Mouse (Mus musculus) naive thymus-derived CD4-positive, alpha-beta T cell, adult 2 months (primary cell): ENCODE measurements at regions not wholly inside any gene's neighbourhood (a gene's known extent, or its start where the extent isn't known, plus 50 kb on each side); places are given as distances from the start of the nearest gene placed in this dataset.

Experiments used
- DNase-seq: peaks from one replicate; pipeline ENCODE4 v3.0.0-alpha.2; 2011; ENCODE audit warnings: low read depth

- DNase-seq, result no peak
Observed at GRCm38 (mm10) chr14:102403397-102404115, 578.9 kb downstream of the Kctd12 start.

DNA sequence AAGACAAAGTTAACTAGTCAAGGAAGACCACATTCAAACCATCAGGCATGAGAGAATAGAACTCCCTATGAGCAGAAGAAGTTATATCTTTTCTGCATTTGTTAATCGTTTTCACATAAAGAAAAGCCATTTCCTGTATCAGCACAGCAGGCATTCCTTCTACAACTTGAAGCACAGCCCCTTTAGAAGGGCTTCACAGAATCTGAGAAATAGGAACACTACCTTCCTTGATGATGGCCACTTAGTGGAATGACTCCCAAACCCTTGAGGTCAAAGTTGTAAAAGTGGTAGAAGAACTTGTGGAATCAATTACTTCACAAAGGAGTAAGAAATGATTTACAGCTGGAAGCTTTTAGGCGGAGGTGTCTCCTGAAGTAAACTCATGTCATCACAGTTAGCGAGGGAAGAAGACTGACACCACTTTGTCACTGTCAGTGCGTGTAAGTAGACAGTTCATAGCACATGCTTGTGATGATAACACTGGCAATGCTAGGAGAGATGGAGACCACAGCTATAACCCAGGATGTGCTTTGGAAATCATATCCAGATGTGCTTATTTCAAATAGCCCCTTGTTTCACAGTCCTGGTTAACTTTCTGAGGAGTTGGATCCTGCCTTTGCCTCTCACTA is 580.3 kb downstream of the Kctd12 start:
- no peak for DNase-seq

- DNase-seq, result no peak
Observed at GRCm38 (mm10) chr14:102396036-102396734, 586.3 kb downstream of the Kctd12 start.

GRCm38 (mm10) chr14:102392351-102392750 is 590.1 kb downstream of the Kctd12 start:
- DNase-seq, result no peak

DNA sequence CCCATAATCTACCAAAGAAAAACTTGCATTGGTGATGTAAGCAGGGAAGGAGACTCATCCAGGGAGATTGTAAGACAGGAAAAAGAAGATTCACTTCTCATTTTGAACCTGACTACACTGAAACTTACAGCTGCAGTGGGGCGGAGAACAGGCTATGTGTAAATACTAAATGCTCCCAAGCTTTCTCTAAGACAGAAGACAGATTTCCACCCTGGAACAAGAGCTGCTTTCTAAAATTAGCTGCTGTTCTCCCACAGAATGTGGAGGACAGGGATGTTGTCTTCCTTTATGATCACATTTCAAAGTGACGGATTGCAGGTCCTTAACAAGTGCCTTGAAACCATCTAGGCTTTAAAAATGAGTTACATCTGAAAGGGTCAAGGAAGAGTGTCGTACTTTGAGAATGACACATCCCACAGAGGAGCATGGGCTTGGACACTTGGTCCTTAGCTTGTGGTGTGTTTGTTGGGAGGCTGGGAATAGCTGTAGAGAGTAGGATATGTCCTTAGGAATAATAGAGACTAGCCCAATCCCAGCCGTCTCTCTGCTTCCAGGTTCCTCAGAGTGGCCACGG is 609.4 kb downstream of the Kctd12 start:
- no peak for DNase-seq

- DNase-seq, result no peak
Observed at GRCm38 (mm10) chr14:102361589-102361988, 620.8 kb downstream of the Kctd12 start.

GRCm38 (mm10) chr14:102329409-102329808 is 599.7 kb downstream of the Lmo7 start:
- no peak for DNase-seq

DNA sequence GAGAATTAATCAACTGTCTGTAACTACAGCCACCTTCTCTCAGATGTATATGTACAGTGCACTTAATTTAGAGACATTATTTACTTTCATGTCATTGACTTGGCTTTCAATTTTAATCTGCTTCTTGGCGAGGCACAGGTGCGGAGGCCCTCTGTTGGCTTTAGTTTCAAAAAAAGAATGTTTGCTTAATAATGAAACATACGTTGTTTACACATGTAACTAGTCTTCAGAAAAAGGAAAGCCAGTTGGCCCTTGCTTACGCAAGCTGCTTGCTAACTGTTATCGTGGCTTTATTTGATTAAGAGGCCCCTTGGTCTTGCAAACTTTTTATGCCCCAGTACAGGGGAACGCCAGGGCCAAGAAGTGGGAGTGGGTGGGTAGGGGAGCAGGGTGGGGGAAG is 576.6 kb downstream of the Lmo7 start:
- DNase-seq, result no peak

- no peak for DNase-seq
Observed at GRCm38 (mm10) chr14:102302826-102303225, 573.1 kb downstream of the Lmo7 start.

GRCm38 (mm10) chr14:102300251-102300650 is 570.5 kb downstream of the Lmo7 start:
- DNase-seq, result no peak

GRCm38 (mm10) chr14:102291361-102291760 is 561.6 kb downstream of the Lmo7 start:
- no peak for DNase-seq

GRCm38 (mm10) chr14:102250076-102250475 is 520.3 kb downstream of the Lmo7 start:
- DNase-seq, result no peak

GRCm38 (mm10) chr14:102248581-102248980 is 518.8 kb downstream of the Lmo7 start:
- DNase-seq, result no peak

- no peak for DNase-seq
Observed at GRCm38 (mm10) chr14:102248023-102248422, 518.3 kb downstream of the Lmo7 start.

- DNase-seq, result no peak
Observed at GRCm38 (mm10) chr14:102243806-102244536, 514.2 kb downstream of the Lmo7 start.

GRCm38 (mm10) chr14:102216581-102217368 is 487.0 kb downstream of the Lmo7 start:
- DNase-seq, result no peak

- DNase-seq, result no peak
Observed at GRCm38 (mm10) chr14:102215267-102215964, 485.7 kb downstream of the Lmo7 start.

DNA sequence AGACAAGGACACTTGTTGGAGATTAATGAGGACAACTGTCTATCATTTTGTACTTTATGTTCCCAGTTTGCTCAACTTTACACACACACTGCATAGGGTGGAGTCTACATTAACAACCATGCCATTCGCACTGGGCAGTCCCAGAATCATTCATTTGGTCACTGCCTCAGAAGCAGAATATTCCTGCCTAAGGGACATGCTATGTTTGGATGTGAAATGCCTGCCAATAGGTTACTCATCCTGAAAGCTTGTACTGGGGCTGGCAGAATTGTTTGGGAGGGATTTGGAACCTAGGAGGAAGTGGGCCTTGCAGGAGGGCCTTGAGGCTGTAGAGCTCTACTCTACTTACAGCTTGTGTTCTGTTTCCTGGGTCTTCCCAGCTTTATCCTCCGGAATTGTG is 482.3 kb downstream of the Lmo7 start:
- DNase-seq, result no peak

DNA sequence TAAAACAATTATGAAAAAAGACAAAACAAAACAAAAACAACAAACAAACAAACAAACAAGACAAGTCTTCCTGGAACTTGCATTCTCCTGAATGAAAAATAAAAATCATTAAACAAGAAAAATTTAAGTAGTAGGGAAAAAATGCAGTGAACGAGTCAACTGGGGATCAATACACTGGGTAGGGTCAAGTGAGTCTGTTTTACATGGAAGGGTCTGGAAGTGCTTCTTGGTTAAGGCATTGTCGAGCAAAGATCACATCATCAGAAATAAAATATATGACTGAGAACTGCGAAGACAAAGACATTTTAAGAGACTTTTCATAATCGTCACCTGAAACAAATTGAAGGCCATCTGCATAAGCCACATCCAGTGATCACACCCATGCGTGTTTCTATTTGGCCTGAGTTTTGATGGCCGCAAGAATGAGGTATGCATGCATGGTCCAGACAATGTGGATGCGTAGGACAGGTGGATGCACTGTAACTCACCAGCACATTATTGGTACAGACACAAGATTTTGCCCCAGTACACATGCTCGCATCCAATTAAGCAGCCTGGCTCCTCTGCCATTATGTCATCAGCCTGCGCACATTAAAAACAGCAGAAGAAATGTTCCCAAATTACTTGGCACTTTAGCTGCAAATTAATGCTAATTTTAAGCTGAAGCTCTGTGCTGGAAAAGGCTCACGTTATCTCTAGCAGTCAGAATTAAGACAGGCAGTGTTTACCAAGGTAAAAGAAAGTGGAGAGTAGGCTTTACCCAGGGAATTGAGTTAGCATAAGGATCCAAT is 475.3 kb downstream of the Lmo7 start:
- no peak for DNase-seq

DNA sequence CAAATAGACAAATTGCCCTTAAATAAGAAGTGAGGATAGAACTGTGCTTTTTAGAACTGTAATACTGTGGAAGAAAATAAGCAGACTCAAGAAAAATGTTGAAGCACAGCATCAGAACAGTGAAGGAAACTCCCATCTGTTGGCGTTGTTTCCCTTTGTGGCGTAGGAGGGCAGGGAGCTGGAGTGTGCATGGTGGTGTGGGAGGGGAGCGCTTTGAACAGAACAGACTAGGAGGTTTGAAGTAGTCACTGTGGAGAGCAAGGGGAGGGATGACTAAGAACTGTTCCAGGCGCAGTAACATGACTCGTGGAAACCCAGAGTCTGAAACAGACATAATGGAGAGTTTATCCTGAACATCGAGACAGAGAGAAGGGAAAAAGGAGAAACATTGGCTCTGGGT is 469.7 kb downstream of the Lmo7 start:
- DNase-seq, result no peak
